Mouse (Mus musculus): ENCODE results near the gene Gm49661.

The Gm49661 gene

DNA sequence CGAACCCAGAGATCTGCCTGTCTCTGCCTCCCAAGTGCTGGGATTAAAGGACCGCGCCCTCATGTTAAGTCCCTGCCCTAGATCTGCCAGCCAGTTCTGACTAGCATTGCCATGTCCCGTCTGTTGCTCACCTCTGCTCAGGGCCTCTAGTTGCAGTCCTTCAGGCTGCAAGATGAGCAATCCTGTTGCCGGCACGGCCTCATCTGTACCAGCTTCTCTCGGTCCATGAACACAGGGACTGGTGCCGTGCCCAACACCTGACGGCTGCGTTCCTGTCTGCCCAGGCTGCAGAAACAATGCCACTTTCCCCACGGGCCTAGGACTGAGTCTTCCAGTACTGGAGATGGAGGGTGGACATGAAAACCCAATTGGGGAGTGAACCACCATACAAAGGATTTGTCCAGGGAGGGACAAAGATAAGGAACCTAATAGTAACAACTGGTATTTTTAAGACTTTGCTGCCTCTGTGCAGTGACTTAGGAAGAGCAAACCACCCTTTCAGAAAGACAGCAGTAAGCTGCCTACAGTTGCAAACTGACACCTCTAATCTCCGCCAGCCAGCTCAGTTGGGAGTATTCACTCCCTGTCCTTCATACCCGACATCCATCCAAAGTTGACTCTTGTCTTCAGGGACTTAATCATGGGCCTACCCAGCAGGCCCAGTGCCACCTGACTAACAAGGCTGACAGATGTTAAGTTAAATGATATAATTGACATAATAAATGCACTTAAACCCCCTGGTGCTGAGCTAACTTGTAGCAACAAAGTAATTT is 1.5 kb downstream of the Gm49661 start:
- no peak for ATAC-seq (ENCODE audit: low TSS enrichment)

DNA sequence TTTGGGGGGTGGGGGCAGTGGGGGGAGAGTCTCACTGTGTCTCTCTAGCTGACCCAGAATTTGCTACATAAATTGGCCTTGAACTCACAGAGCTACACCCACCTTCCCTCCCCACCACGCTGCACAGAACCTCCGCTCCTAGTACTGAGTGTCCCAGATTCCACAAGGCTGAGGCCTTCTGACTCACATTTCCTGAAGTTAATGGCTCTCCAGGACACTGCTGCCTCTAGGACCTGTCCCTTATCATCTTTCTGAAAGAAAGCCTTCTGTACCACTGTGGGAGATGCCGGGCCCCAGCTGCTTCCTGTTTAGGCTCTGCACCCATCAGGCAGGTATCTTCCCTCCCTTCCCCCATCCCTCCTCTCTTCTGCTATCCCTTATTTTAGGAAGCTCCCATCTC is 2.6 kb downstream of the Gm49661 start:
- no peak for ATAC-seq (ENCODE audit: low TSS enrichment)

DNA sequence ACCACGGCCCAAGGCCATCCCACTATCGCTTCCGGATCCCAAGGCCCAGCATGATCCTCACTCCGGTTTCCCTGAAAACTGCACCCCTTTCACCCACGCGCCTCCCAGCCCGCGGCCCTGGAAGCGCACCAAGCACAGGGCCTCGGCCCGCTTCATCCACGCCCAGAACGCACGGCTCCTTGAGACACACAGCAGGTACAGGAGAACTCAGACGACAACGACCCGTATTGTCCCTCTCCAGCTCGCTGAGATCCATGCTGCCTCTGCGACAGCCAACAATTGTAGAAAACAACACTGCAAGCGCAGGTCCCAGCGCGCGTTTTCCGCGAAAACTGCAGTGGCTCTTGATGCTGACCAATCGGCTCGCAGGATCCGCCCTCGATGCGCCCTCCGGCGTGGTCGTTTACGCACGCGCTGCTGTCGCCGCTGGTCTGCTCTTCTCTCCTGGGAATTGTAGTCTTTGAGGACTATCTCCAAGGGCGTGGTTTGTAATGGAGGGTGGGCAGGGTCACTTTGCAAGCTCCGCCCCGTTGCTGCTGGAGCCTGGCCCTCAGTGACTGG is 3.4 kb downstream of the Gm49661 start:
- ATAC-seq (ENCODE audit: low TSS enrichment) = peak; percentile 89

DNA sequence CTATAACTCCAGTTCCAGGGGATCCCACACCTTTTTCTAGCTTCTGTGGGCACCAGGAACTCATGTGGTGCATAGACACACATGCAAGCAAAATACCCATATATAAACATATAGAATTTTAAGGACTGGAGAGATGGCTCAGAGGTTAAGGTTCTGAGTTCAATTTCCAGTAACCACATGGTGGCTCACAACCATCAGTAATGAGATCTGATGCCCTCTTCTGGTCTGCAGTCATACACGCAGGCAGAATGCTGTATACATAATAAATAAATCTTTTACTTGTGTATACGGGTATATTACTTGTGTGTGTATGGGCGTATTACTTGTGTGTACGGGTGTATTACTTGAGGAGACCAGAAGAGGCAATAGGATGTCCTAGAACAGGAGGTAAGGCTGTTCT is 5.3 kb downstream of the Gm49661 start:
- no peak for ATAC-seq (ENCODE audit: low TSS enrichment)

DNA sequence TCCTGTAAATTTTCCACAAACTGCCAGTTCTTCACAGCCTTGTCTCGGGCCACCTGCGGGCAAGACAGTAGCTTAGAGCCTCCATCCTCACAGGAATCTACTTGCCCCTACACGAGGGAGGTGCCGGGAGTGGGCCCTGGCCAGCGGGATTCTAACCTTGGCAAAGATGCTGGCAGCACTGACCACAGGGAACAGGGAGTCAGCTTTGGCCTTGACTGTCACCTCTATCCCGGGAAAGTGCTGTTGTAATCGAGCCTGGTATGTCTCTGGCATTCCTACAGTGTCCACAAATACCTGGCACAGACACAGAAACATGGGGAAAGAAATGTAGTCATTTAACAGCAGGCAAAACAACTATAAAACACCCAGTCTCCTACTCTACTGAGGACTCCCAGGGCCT is 9.4 kb downstream of the Gm49661 start:
- ATAC-seq (ENCODE audit: low TSS enrichment) = no peak

DNA sequence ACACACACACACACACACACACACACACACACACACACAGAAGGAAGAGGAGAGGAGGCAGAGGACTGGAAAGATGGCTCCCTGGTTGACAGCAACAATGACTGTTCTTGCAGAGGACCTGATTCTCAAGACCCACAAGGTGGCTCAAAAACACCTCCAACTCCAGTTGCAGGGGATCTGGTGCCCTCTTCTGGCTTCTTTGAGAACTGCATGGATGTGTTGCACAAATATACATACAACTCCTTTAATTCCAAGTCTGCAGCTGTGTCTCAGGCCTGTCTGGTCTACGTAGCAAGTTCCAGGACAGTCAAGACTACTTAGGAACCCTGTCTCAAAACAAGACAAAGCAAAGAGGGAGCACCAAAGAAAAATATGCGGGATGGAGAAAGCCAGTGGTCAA is 12.5 kb downstream of the Gm49661 start:
- peak; percentile 50; the same call in 1 of the 2 replicates for ATAC-seq (ENCODE audit: low TSS enrichment)

DNA sequence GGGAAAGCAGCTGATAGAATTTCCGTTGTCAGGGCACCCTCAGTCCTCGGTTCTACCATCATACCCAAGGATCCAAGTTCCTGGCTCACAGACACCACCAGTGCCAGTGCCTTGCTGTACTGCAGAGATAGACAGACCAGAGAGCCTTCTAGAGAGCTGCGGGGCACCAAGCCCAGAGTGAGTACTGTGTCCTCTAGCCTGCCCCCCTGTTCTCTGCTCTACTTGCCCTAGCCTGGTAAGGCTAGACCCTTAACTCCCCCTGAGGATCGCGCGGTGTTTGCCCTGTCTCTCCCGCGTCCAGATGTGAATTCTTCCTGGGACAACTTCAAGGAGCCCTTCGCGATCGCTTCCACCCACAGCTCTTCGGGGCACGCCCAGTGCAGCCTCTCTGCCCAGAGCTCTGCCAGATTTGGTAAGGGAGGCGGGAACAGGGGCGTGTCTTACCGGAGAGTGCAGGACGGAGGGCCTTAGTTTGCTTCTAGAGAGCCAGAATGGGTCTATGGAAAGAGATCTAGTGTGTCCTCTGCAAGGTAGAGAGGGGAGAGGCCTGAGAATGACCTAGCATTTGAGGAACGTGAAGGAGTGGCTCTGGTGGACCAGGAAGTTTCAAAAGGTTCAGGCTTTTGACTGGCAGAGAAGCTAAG is 16.5 kb downstream of the Gm49661 start:
- peak; percentile 64; the same call in 1 of the 2 replicates for ATAC-seq (ENCODE audit: low TSS enrichment)

DNA sequence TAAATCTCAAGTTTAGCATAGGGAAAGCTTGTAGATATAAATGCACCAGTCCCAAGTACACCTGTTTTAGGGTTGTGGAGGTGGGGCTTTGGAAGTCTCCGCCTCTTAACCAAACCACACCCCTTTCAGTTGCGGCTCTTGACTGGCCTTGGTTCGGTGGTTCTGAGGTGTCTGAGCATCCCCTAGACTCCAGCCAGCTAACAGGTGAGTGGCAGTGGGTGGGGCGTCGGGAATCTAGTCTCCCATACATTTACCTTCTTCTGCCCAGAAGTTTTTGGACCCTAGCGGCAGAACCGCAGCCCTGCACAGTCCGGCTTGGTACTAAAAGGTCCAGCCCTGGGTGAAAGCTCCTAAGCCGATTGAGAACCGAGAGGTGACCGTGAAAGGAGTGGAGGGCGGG is 19.5 kb downstream of the Gm49661 start:
- ATAC-seq (ENCODE audit: low TSS enrichment) = no peak

DNA sequence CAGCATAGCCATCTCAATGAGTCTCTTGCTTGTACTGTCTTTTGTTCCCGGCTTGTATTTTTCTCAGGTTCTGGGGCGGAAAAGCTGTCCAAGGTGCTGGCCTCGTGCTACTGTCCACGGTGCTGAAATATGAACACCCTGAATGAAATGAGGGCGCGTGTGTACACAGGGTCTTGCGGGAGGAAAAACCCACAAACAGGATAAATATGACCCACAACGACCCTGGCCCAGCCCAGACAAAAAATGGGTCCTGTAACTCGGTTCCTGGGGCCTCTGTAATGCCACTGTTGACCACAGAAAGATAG is 22.0 kb downstream of the Gm49661 start:
- no peak for ATAC-seq (ENCODE audit: low TSS enrichment)

DNA sequence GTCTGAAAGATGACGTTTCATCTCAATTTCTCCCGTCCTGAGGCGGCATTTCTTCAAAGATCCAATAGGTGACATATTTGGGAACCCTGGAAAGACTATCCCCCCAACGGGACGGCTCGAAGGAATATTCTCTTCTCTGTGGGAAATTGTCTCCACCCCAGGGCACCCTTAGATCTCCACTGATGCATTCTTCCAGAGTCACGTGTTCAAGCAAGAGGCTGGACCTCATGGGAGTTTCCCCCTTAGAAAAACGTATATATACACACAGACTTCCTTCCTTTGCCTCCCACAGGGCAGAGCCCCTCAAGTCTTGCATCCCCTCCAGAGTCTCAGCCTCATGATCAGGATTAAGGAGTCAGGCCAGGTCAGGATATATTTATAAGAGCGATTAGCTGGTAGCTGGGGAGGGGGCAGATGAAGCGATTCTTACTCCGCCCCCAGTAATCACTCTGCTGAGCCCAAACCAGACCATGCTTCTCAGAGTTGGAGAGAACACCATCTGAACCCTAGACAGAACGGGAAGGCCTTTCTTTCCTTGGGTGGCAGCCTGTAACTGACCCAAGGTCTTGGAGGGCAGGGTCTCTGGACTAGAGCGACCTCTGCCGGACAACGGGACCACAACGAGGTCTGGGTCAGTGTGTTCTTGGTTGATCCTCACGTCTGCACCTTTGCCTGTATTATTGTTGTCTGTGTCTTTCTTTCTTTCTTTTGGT is 22.5 kb downstream of the Gm49661 start, which contains the start of gene Rtbdn:
Rtbdn (plus strand) TSS at position 464 of the 713 bp plus-strand sequence.
- no peak for ATAC-seq (ENCODE audit: low TSS enrichment)

DNA sequence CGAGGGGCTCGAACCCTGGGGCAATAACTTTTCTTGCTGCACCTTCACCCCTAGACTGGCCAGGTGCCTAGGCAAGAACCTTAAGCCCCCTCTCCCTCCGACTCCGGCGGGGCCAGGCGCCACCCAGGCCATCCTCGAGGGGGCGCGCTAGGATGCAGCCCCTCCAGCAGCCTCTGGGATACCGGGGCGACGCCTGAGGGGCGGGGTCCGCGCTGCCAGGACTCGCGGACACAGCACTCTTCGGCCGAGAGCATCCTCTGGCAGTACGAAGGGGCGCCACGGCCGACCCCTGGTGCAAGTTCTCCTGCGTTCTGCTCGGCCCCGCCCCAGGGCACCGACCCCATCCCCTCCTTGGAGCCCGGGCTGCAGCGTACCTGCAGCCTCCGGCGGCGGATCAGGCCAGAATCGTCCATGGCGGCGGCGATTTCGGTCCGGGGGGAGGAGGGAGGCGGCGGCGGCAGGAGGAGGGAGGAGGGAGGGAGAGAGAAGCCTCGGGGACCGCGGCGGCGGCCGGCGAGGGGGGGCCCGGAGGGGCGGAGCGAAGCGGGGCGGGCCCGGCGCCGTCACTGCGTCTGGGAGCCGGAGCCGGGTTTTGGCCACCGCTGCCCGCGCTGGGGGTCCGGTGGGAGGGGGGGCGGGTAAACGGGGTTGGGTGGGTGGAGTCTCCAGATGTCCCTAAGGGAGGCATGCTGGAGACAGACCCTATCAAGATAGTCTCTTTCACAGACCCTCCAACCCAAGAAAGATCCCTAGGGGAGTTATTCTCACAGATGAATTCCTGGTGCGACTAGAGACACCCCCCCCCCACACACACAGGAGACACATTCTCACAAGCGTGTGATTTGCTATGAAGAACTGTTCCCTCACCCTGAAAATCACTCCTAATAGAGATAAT is 23.4 kb downstream of the Gm49661 start:
- ATAC-seq (ENCODE audit: low TSS enrichment) = peak; percentile 42

DNA sequence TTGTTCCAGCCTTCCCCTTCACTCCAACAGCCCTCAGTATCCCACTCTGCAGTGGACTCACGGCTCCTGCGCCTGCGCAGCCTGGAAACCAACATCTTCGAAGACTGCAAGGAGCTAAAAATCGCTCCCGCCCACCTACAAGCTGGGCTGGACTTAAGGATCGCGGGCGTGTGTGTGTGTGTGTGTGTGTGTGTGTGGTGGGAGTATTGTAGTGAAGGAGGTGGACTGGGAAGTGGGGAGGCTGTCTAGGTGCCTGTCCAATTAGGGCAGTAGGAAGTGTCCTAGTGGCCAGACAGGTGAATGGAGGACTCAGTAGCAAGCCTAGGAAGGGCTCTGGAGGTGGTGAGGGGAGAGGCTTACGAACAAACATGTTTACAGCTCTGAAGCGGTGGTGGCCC is 24.0 kb downstream of the Gm49661 start:
- peak; percentile 82 for ATAC-seq (ENCODE audit: low TSS enrichment)

DNA sequence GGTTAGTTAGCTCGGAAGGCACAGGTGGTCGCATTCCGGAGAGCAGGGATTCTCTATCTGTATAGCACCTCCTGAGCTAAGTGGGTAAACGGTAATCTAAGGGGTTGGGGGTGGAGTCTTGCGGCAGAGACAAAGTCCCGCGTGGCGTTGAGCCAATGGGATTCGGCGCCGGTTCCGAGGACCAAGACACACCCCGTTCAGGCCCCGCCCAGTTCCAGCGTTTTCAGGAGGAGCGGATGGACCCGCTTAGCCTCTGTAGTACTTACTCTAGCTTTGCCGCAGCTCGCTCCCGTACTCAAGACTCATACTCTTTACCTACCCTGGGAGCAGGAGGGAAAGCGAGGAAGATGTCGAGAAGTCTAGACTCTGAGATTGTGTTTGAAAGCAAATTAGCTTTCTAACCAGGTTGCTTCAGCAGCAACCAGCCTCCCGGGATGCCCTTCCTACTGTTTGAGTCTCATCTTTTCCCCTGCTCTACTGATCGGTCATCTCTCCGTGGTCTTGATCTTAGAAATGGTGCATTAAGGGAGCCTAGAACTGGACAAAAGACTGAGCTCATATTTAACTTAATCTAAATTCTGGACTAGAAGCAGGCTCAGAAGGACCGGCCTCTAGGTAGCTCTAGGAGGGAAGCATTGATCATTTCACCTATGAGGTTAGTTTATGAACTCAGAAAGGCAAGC is 24.6 kb downstream of the Gm49661 start:
- peak; percentile 73 for ATAC-seq (ENCODE audit: low TSS enrichment)

DNA sequence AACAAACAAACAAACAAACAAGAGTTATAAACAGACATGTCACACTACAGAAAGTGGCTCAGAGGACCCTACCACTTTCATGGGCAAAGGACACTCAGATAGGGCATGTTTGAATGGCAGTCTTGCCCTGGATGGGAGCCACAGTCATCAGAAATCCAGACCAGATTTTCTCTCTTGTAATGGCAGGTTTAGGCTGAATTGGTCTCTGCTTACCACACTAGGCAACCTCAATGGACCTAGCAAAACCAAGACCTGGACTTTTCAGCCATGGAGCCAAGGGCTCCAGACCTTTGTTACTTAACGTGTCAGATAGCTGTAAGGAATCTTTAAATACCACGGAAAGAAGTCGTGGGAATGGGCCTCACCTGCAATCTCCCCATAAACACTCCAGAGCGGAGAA is 25.5 kb downstream of the Gm49661 start:
- ATAC-seq (ENCODE audit: low TSS enrichment) = no peak

DNA sequence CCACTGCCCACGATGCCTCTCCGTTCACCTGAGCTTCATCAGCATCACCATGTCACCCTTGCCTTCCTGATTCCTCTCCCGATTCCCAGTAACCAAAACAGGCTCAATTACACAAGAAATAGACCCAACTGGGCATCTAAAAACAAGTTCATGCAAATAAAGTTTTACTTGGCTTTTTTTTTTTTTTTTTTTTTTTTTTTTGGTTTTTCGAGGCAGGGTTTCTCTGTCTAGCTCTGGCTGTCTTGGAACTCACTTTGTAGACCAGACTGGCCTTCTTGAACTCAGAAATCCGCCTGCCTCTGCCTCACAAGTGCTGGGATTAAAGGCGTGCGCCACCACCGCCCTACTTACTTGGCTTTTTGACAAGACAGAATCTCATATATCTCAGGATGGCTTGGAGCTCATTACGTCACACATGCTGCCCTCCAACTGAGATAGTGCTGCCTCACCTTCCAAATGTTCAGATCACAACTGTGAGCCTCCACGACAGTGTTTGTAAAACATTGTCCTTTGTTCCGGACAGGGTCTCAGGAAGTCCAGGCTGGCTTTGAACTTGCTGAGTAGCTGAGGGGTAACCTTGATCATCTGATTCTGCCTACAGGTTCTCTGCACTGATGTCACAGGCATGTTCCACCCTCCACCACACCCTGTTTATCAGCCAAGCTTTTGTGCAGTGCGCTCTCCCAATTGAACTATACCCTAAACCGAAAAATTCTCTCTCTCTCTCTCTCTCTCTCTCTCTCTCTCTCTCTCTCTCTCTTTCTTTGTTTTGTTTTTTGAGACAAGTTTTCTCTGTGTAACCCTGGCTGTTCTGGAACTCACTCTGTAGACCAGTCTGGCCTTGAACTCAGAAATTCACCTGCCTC is 31.4 kb downstream of the Gm49661 start:
- no peak for ATAC-seq (ENCODE audit: low TSS enrichment)

DNA sequence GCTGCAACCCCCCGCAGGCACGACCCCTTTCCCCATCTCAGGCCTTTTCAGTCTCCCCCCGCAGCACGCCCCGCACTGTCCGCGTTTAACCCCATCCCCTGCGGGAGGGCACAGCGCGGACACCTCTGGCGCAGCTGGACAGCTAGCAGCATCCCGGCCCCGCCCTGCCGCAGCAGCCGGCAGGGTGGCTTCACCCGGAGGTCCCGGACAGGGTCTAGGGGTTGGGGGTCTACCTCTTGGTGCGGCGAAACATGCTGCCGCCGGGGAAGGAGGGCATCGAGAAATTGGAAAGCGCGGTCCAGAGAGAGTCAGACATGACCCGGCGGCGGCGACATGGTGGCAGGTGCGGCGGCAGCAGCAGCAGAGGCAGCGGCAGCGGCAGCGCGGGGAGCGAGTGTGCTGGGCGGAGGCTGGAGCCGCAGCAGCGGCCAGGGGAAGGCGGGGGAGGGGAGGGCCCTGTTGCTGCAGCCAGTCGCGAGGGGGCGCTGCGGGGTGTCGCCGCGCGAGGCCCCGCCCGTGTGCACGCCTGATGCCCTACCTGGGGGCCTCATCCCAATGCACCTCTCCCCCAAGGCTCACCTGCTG is 32.2 kb downstream of the Gm49661 start, which contains the start of gene Mast1:
Mast1 (minus strand) TSS at position 398 of the 585 bp plus-strand sequence.
- ATAC-seq (ENCODE audit: low TSS enrichment) = peak; percentile 62

DNA sequence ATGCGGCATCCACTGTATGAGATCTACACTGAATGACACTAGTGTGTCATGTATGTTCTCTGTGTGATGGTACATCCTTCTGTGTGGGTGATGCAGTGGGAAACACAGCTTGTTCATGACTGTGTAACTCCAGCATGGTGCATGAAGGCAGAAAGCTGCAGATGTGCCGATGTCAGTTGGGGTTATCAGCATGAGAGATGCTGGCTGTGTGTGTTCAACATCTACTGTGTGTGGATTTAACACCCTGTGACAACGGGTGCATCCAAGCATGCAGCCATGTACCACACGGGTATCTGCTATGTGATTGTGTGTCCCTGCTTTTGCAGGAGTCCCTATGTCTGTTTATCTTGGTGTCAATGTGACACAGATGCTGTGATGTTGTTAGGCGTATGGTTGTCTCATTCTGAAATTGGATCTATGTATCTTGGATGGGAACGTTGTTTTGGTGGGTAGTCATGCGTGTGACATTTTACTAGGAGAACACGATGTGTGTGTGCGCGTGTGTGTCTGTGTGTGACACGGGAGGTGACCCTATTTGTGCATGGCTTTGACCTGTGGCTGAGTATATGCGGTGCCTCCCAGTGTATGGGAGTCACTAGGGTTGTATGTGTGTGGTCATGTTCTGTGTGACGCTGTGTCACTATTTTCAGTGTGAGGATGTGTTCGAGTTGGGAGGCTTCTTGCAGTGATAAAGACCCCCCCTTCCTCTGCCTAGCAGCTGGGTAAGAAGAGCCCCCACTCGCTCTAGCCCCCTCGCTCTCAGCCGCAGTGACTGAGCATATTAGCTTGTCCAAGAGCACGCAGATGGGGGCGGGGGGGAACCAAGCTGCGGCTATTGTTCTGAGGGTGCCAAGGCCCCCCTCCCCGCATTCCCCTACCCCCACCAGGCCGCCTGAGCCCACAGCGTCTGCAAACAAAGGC is 32.9 kb downstream of the Gm49661 start:
- no peak for ATAC-seq (ENCODE audit: low TSS enrichment)

DNA sequence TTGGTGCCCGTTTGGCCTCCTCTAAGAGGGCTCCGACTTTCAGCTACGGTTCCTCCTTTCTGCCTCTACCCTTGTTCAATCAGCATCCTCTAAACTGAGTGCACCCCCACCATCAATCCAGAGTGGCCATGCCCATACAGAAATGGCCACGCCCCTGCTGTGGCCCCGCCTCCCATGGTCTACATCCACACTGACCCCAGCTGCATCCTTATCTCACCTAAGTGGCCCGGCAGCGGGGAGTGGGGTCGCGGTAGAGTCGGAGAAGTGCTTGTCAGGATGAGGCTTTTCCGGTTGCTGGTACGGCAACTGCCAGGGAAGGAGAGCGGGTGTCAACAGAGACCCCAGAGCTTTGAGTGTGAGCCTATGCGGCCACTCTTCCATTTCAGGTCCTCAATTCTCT is 33.7 kb downstream of the Gm49661 start:
- ATAC-seq (ENCODE audit: low TSS enrichment) = no peak

Measured in frontal cortex, adult (tissue).